Comparison of ENCODE assay signal across 15 mouse cellular contexts in genomic region chr16:9279726-9280125, GRCm38 (mm10).
"Had no signal": no experiment of that assay in that cellular context is flagged by ENCODE, and none has a peak within 500 bp of the region (broad histone marks: within the 10 kb centered on the region; RNA-seq: fewer than 3 reads in every experiment).

No protein-coding gene starts in this region.

- H3K4me3 ChIP-seq: limb, embryonic 10.5 days; liver, embryonic 15.5 days; midbrain, embryonic 15.5 days; neural tube, embryonic 12.5 days; stomach, embryonic 15.5 days had no signal

- H3K27ac ChIP-seq: limb, embryonic 10.5 days; liver, embryonic 15.5 days; neural tube, embryonic 12.5 days; stomach, embryonic 15.5 days had no signal

- H3K36me3 ChIP-seq: limb, embryonic 10.5 days; liver, embryonic 15.5 days; midbrain, embryonic 15.5 days; neural tube, embryonic 12.5 days; stomach, embryonic 15.5 days had no signal

- H3K4me2 ChIP-seq: liver, embryonic 11.5 days; liver, embryonic 15.5 days; midbrain, embryonic 15.5 days; neural tube, embryonic 12.5 days; stomach, embryonic 15.5 days had no signal

- H3K4me1 ChIP-seq: limb, embryonic 10.5 days; liver, embryonic 15.5 days; stomach, embryonic 15.5 days had no signal

- DNase-seq: kidney, adult 8-10 months; kidney, postnatal 25 days; lung, adult 2 months; lung, postnatal 36 days; right cerebral cortex, postnatal 14 days; thymus, adult 18-20 months; thymus, postnatal 14 days had no signal

- H3K9me3 ChIP-seq: limb, embryonic 10.5 days; liver, embryonic 15.5 days; midbrain, embryonic 15.5 days; neural tube, embryonic 12.5 days; stomach, embryonic 15.5 days had no signal

- ATAC-seq: intestine, embryonic 16.5 days; lung, postnatal 0 days had no signal

- H3K9ac ChIP-seq: liver, embryonic 15.5 days; midbrain, embryonic 15.5 days; neural tube, embryonic 12.5 days; stomach, embryonic 15.5 days had no signal

- H3K27me3 ChIP-seq: liver, embryonic 15.5 days; midbrain, embryonic 15.5 days; neural tube, embryonic 12.5 days; stomach, embryonic 15.5 days had no signal
